Mouse (Mus musculus): Measurements from ENCODE around the gene Ddx10.

- TF ChIP-seq POLR2A (IDR thresholded peaks at IDR 0.05; ENCODE audit: insufficient read depth, low read depth, low read length) (no peak), CTCF (IDR thresholded peaks at IDR 0.05; ENCODE audit: insufficient read depth, low read depth, low read length) (no peak)
These were observed 104.3 kb downstream of the Ddx10 start for GRCm38 (mm10) chr9:53143508-53143907.
